Mouse (Mus musculus) lung, postnatal 0 days (tissue): ENCODE results near the gene Rec114. TPM values are rescaled to one million over a fixed set of nuclear protein-coding genes. Genes with fewer than 3 reads are reported as not detected.
A peak's percentile ranks its signal among the peaks of the same experiment; 100 is the strongest.

Source experiments
- ATAC-seq: fragments of 200-750 bp; cut with Nextera tagmentation; 2 replicates; pipeline ENCODE4 v1.8.0; 2017; ENCODE audit warnings: moderate library complexity
- DNase-seq: peaks from one replicate; pipeline ENCODE4 v3.0.0-alpha.2; 2016; ENCODE audit warnings: low spot score
- H3K27ac ChIP-seq: fragments of 300-500 bp; sonication (generic); 2 replicates; pipeline ENCODE4 v1.5.1; 2014; ENCODE audit warnings: antibody characterized with exemption, mild to moderate bottlenecking, low read length, mixed read lengths
- H3K27me3 ChIP-seq: fragments of 300-500 bp; sonication (generic); replicated peaks from 2 replicates; pipeline ENCODE4 v1.6.1; 2014; ENCODE audit warnings: low read length, mixed read lengths; ENCODE audit not compliant: insufficient read depth
- H3K36me3 ChIP-seq: fragments of 300-500 bp; sonication (generic); 2 replicates; pipeline ENCODE4 v1.6.1; 2014; ENCODE audit warnings: low read length, mixed read lengths; ENCODE audit not compliant: insufficient read depth
- H3K4me1 ChIP-seq: fragments of 300-500 bp; sonication (generic); 2 replicates; pipeline ENCODE4 v1.6.1; 2014; ENCODE audit warnings: antibody characterized with exemption, low read depth, low read length, mixed read lengths; ENCODE audit not compliant: insufficient read depth
- H3K4me2 ChIP-seq: fragments of 300-500 bp; sonication (generic); replicated peaks from 2 replicates; pipeline ENCODE4 v1.6.1; 2014; ENCODE audit warnings: low read depth, mild to moderate bottlenecking, low read length, moderate library complexity, mixed read lengths
- H3K4me3 ChIP-seq: fragments of 300-500 bp; sonication (generic); 2 replicates; pipeline ENCODE4 v1.5.1; 2014; ENCODE audit warnings: low read depth, low read length
- H3K9ac ChIP-seq: fragments of 300-500 bp; sonication (generic); replicated peaks from 2 replicates; pipeline ENCODE4 v1.6.1; 2014; ENCODE audit warnings: low read depth, mild to moderate bottlenecking
- H3K9me3 ChIP-seq: fragments of 300-500 bp; sonication (generic); 2 replicates; pipeline ENCODE4 v1.6.1; 2016; ENCODE audit warnings: low read length, mixed read lengths
- CTCF ChIP-seq: IDR thresholded peaks from 2 replicates; pipeline ENCODE4 v1.5.1; 2016; ENCODE audit warnings: antibody characterized with exemption, mild to moderate bottlenecking
- EP300 ChIP-seq: IDR thresholded peaks from 2 replicates; pipeline ENCODE4 v1.6.1; 2016; ENCODE audit warnings: antibody characterized with exemption, mild to moderate bottlenecking, control low read depth
- WGBS: fragments of 180-500 bp; shearing (Covaris S2); extraction: QIAGEN DNeasy Blood & Tissue Kit; methylation state at CpG from one replicate; pipeline ENCODE4 v1.1.7; 2014; 5-methylcytosine and 5-hydroxymethylcytosine counted together
- polyA plus RNA-seq: library from polyadenylated mRNA; unstranded; fragments of >200 nt; fragmentation: Nextera tagmentation; extraction: Ambion mirVana; gene quantifications from 2 replicates; pipeline ENCODE4 v1.2.1, GENCODE M21; 2015

Rec114 gene
- polyA plus RNA-seq, 1 experiment from 2014 or later = 5.0 TPM

GRCm38 (mm10) chr9:58764354-58764753 lies 20.6 kb upstream of the Rec114 start:
- Histone ChIP-seq H3K27me3 (no peaks in the 10 kb centered on the region), H3K36me3 (no peaks in the 10 kb centered on the region), H3K27ac (no peak overlapping the region), H3K4me3 (no peak overlapping the region), H3K9me3 (no peaks in the 10 kb centered on the region), H3K4me1 (no peaks in the 10 kb centered on the region), H3K9ac (no peak overlapping the region), H3K4me2 (no peak overlapping the region)
- ATAC-seq (no peak), DNase-seq (no peak)
- TF ChIP-seq EP300 = no peak
- TF ChIP-seq CTCF = no peak
- WGBS = 91% methylated on average over 5 of the region's 5 CpGs

DNA sequence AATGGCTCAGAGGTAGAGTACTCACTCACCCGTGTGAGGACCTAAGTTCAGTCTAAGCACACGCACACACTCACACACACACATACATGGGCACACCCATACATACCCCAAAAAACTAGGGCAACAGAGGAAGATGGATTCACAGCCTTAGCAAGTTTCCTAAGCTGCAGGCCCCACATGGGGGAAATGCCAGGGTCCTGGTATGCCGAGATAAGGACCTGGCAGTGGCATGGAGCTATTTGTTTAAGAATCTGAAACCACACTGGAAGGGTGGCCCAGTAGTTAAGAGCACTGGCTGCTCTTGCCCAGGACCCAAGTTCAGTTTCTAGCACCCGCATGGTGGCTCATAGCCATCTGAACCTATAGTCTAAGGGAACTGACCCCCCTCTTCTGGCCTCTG lies 19.4 kb upstream of the Rec114 start:
- TF ChIP-seq EP300 = no peak
- Histone ChIP-seq H3K9ac (no peak overlapping the region), H3K27ac (no peak overlapping the region), H3K4me3 (no peak overlapping the region), H3K36me3 (no peaks in the 10 kb centered on the region), H3K4me2 (no peak overlapping the region), H3K27me3 (no peaks in the 10 kb centered on the region), H3K9me3 (no peaks in the 10 kb centered on the region), H3K4me1 (no peaks in the 10 kb centered on the region)
- no peak for DNase-seq
- ATAC-seq = no peak
- 70% methylated on average over 4 of the region's 4 CpGs for WGBS

DNA sequence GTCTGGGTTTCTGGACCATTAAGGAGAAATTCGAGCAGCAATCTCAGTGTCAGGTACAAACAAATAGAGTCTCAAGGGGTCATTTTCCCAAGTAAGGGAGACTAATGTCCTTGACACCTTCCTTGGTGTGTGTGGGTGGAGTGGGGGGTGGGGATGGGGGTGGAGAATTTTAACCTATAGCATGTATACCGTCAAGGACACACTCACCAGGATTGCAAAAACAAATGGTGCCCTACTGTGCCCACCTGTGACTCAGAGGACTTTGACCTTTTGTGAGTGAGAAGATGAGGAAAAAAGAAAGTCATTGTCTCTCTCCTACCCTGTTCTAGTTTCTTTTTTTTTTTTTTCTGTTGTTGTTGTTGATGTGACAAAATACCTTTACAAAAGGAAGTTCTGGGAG lies 18.3 kb upstream of the Rec114 start:
- Histone ChIP-seq H3K9me3 (no peaks in the 10 kb centered on the region), H3K27ac (no peak overlapping the region), H3K27me3 (no peaks in the 10 kb centered on the region), H3K9ac (no peak overlapping the region), H3K4me1 (no peaks in the 10 kb centered on the region), H3K4me2 (no peak overlapping the region), H3K4me3 (no peak overlapping the region), H3K36me3 (no peaks in the 10 kb centered on the region)
- TF ChIP-seq EP300 (no peak), CTCF (no peak)
- ATAC-seq (no peak), DNase-seq (no peak)
- WGBS = 34% methylated on average over 2 of the region's 2 CpGs

GRCm38 (mm10) chr9:58758754-58759153 lies 15.0 kb upstream of the Rec114 start:
- H3K4me3 ChIP-seq = no peak overlapping the region
- H3K36me3 ChIP-seq = no peaks in the 10 kb centered on the region
- no peaks in the 10 kb centered on the region for H3K27me3 ChIP-seq
- no peaks in the 10 kb centered on the region for H3K4me1 ChIP-seq
- no peak overlapping the region for H3K4me2 ChIP-seq
- H3K27ac ChIP-seq = no peak overlapping the region
- TF ChIP-seq EP300 = no peak
- TF ChIP-seq CTCF = no peak
- WGBS = 80% methylated on average over 7 of the region's 7 CpGs
- no peaks in the 10 kb centered on the region for H3K9me3 ChIP-seq
- ATAC-seq (no peak), DNase-seq (no peak)
- H3K9ac ChIP-seq = no peak overlapping the region

- H3K9me3 ChIP-seq = no peaks in the 10 kb centered on the region
- H3K27ac ChIP-seq = no peak overlapping the region
- no peak overlapping the region for H3K9ac ChIP-seq
- no peaks in the 10 kb centered on the region for H3K27me3 ChIP-seq
- ATAC-seq = no peak
- no peak for DNase-seq
- TF ChIP-seq EP300 = no peak
- peak; percentile 25; the same call in 1 of the 2 replicates for TF ChIP-seq CTCF
- H3K4me1 ChIP-seq = no peaks in the 10 kb centered on the region
- no peak overlapping the region for H3K4me2 ChIP-seq
- 69% methylated on average over 12 of the region's 12 CpGs for WGBS
- no peaks in the 10 kb centered on the region for H3K36me3 ChIP-seq
- H3K4me3 ChIP-seq = no peak overlapping the region
Measured at GRCm38 (mm10) chr9:58756371-58757132, 12.8 kb upstream of the Rec114 start.

- no peaks in the 10 kb centered on the region for H3K36me3 ChIP-seq
- H3K4me3 ChIP-seq = no peak overlapping the region
- H3K9ac ChIP-seq = no peak overlapping the region
- H3K4me1 ChIP-seq = no peaks in the 10 kb centered on the region
- TF ChIP-seq EP300 = no peak
- TF ChIP-seq CTCF = no peak
- WGBS = 73% methylated on average over 1 of the region's 1 CpGs
- DNase-seq = no peak
- ATAC-seq = no peak
- H3K9me3 ChIP-seq = no peaks in the 10 kb centered on the region
- H3K4me2 ChIP-seq = no peak overlapping the region
- H3K27me3 ChIP-seq = no peaks in the 10 kb centered on the region
- H3K27ac ChIP-seq = no peak overlapping the region
Measured at GRCm38 (mm10) chr9:58753606-58754005, 9.8 kb upstream of the Rec114 start.
